Mouse (Mus musculus): ENCODE data around the gene Szt2. TPM values are rescaled to one million over a fixed set of nuclear protein-coding genes. Genes with fewer than 3 reads are reported as not detected.

The Szt2 gene
- polyA plus RNA-seq, 1 experiment from 2014 or later, result 7.1 TPM

Other genes starting within 250 kb of the Szt2 start
- 26.7 TPM in 2 replicates for gene Kdm4a, start 229.2 kb downstream of the Szt2 start, polyA plus RNA-seq (2014; fragmentation: Nextera tagmentation; extraction: Ambion mirVana)
- gene Ptprf, start 117.9 kb downstream of the Szt2 start, polyA plus RNA-seq (2014; fragmentation: Nextera tagmentation; extraction: Ambion mirVana), result 19.6 and 19.7 TPM in 2 replicates
- gene Med8, start 64 bp upstream of the Szt2 start, polyA plus RNA-seq (2014; fragmentation: Nextera tagmentation; extraction: Ambion mirVana), result 63.6 and 69.4 TPM in 2 replicates
- gene Elovl1, start 18.8 kb upstream of the Szt2 start, polyA plus RNA-seq (2014; fragmentation: Nextera tagmentation; extraction: Ambion mirVana), result 60.2 and 60.3 TPM in 2 replicates
- 150 and 165 TPM in 2 replicates for gene Cdc20, start 28.1 kb upstream of the Szt2 start, polyA plus RNA-seq (2014; fragmentation: Nextera tagmentation; extraction: Ambion mirVana)
- gene Mpl, start 48.2 kb upstream of the Szt2 start, polyA plus RNA-seq (2014; fragmentation: Nextera tagmentation; extraction: Ambion mirVana), result 1.0 and 1.7 TPM in 2 replicates
- gene Tie1, start 80.8 kb upstream of the Szt2 start, polyA plus RNA-seq (2014; fragmentation: Nextera tagmentation; extraction: Ambion mirVana), result 38.1 and 48.7 TPM in 2 replicates
- not detected in 2 replicates for gene 2610528J11Rik, start 117.7 kb upstream of the Szt2 start, polyA plus RNA-seq (2014; fragmentation: Nextera tagmentation; extraction: Ambion mirVana)
- gene Tmem125, start 134.8 kb upstream of the Szt2 start, polyA plus RNA-seq (2014; fragmentation: Nextera tagmentation; extraction: Ambion mirVana), result 0.24 and 0.43 TPM in 2 replicates
- gene Cfap57, start 211.5 kb upstream of the Szt2 start, polyA plus RNA-seq (2014; fragmentation: Nextera tagmentation; extraction: Ambion mirVana), result 0.16 and 0.22 TPM in 2 replicates
- 80.5 and 86.0 TPM in 2 replicates for gene Ebna1bp2, start 211.5 kb upstream of the Szt2 start, polyA plus RNA-seq (2014; fragmentation: Nextera tagmentation; extraction: Ambion mirVana)
- not detected in 2 replicates for gene Olfr62, start 249.7 kb upstream of the Szt2 start, polyA plus RNA-seq (2014; fragmentation: Nextera tagmentation; extraction: Ambion mirVana)